Mouse (Mus musculus): ENCODE measurements around the gene Phlpp2. TPM values are rescaled to one million over a fixed set of nuclear protein-coding genes. Genes with fewer than 3 reads are reported as not detected.
"Not testable (repeated sequence)": the region's sequence is repeated elsewhere in the genome, so short reads cannot be mapped to it uniquely, and the experiment has no call there.

Gene Phlpp2
- polyA plus RNA-seq, 1 experiment, result 3.0 TPM

GRCm38 (mm10) chr8:109866690-109867089 lies 1.7 kb upstream of the Phlpp2 start:
- Histone ChIP-seq H3K79me3 (ENCODE audit: low read depth) (peaks cover 7% of the 10 kb centered on the region), H3K27me3 (ENCODE audit: control insufficient read depth, insufficient read depth, insufficient read length) (no peaks in the 10 kb centered on the region), H3K36me3 (ENCODE audit: control insufficient read depth, insufficient read depth) (peaks cover 15% of the 10 kb centered on the region), H3K79me2 (ENCODE audit: control insufficient read depth, insufficient read depth) (peaks cover 27% of the 10 kb centered on the region), H3ac (ENCODE audit: control insufficient read depth, insufficient read length, low read depth) (no peak overlapping the region), H3K4me3 (ENCODE audit: insufficient read depth, poor library complexity, severe bottlenecking) (no peak overlapping the region)
- TF ChIP-seq MAX (IDR thresholded peaks at IDR 0.05) (no peak), USF1 (IDR thresholded peaks at IDR 0.05; ENCODE audit: low read depth) (no peak), CTCF (IDR thresholded peaks at IDR 0.05; ENCODE audit: control insufficient read depth, insufficient read depth, insufficient read length) (no peak), MYOD1 (IDR thresholded peaks at IDR 0.05; ENCODE audit: control insufficient read depth, insufficient read length, low read depth) (no peak), MYOG (IDR thresholded peaks at IDR 0.05; ENCODE audit: control insufficient read depth, extremely low read depth, insufficient read length) (no peak), CEBPB (IDR thresholded peaks at IDR 0.05; ENCODE audit: low read depth) (no peak), FOSL1 (IDR thresholded peaks at IDR 0.05; ENCODE audit: insufficient read depth, low read length, poor library complexity, severe bottlenecking) (no peak)

- TF ChIP-seq CTCF (IDR thresholded peaks at IDR 0.05; ENCODE audit: control insufficient read depth, insufficient read depth, insufficient read length) (no peak), MAX (IDR thresholded peaks at IDR 0.05) (no peak)
Observed at GRCm38 (mm10) chr8:109868680-109869361, 479 bp downstream of the Phlpp2 start.

GRCm38 (mm10) chr8:109871056-109871455 lies 2.7 kb downstream of the Phlpp2 start:
- H3K4me3 ChIP-seq (ENCODE audit: insufficient read depth, poor library complexity, severe bottlenecking), result no peak overlapping the region
- H3K27me3 ChIP-seq (ENCODE audit: control insufficient read depth, insufficient read depth, insufficient read length), result no peaks in the 10 kb centered on the region
- peaks cover 66% of the 10 kb centered on the region for H3K79me2 ChIP-seq (ENCODE audit: control insufficient read depth, insufficient read depth)
- H3K36me3 ChIP-seq (ENCODE audit: control insufficient read depth, insufficient read depth), result no peaks in the 10 kb centered on the region
- no peak for TF ChIP-seq FOSL1 (IDR thresholded peaks at IDR 0.05; ENCODE audit: insufficient read depth, low read length, poor library complexity, severe bottlenecking)
- no peak for TF ChIP-seq MYOG (IDR thresholded peaks at IDR 0.05; ENCODE audit: control insufficient read depth, extremely low read depth, insufficient read length)
- TF ChIP-seq CTCF (IDR thresholded peaks at IDR 0.05; ENCODE audit: control insufficient read depth, insufficient read depth, insufficient read length), result no peak
- no peak for TF ChIP-seq CEBPB (IDR thresholded peaks at IDR 0.05; ENCODE audit: low read depth)
- TF ChIP-seq MAX (IDR thresholded peaks at IDR 0.05), result no peak
- TF ChIP-seq USF1 (IDR thresholded peaks at IDR 0.05; ENCODE audit: low read depth), result no peak
- TF ChIP-seq MYOD1 (IDR thresholded peaks at IDR 0.05; ENCODE audit: control insufficient read depth, insufficient read length, low read depth), result no peak
- H3ac ChIP-seq (ENCODE audit: control insufficient read depth, insufficient read length, low read depth), result no peak overlapping the region
- peaks cover 30% of the 10 kb centered on the region for H3K79me3 ChIP-seq (ENCODE audit: low read depth)

More at GRCm38 (mm10) chr8:109868680-109869361, 479 bp downstream of the Phlpp2 start:
- Histone ChIP-seq H3K79me3 (ENCODE audit: low read depth) (peaks cover 18% of the 10 kb centered on the region), H3K79me2 (ENCODE audit: control insufficient read depth, insufficient read depth) (peaks cover 48% of the 10 kb centered on the region), H3K4me3 (ENCODE audit: insufficient read depth, poor library complexity, severe bottlenecking) (peak overlapping the region; percentile 72), H3K27me3 (ENCODE audit: control insufficient read depth, insufficient read depth, insufficient read length) (no peaks in the 10 kb centered on the region), H3K36me3 (ENCODE audit: control insufficient read depth, insufficient read depth) (no peaks in the 10 kb centered on the region), H3ac (ENCODE audit: control insufficient read depth, insufficient read length, low read depth) (peak overlapping the region; percentile 90)

GRCm38 (mm10) chr8:109873800-109874199 lies 5.5 kb downstream of the Phlpp2 start:
- H3K79me3 ChIP-seq (ENCODE audit: low read depth), result peaks cover 30% of the 10 kb centered on the region
- not testable (repeated sequence) for H3ac ChIP-seq (ENCODE audit: control insufficient read depth, insufficient read length, low read depth)

GRCm38 (mm10) chr8:109880012-109880662 lies 11.8 kb downstream of the Phlpp2 start:
- H3K79me2 ChIP-seq (ENCODE audit: control insufficient read depth, insufficient read depth), result peaks cover 11% of the 10 kb centered on the region
- no peak overlapping the region for H3K4me3 ChIP-seq (ENCODE audit: insufficient read depth, poor library complexity, severe bottlenecking)
- no peak overlapping the region for H3ac ChIP-seq (ENCODE audit: control insufficient read depth, insufficient read length, low read depth)
- H3K79me3 ChIP-seq (ENCODE audit: low read depth), result peaks cover 10% of the 10 kb centered on the region
- TF ChIP-seq MYOD1 (IDR thresholded peaks at IDR 0.05; ENCODE audit: control insufficient read depth, insufficient read length, low read depth) (no peak), CEBPB (IDR thresholded peaks at IDR 0.05; ENCODE audit: low read depth) (no peak), MAX (IDR thresholded peaks at IDR 0.05) (no peak), USF1 (IDR thresholded peaks at IDR 0.05; ENCODE audit: low read depth) (no peak), CTCF (IDR thresholded peaks at IDR 0.05; ENCODE audit: control insufficient read depth, insufficient read depth, insufficient read length) (no peak), FOSL1 (IDR thresholded peaks at IDR 0.05; ENCODE audit: insufficient read depth, low read length, poor library complexity, severe bottlenecking) (no peak), MYOG (IDR thresholded peaks at IDR 0.05; ENCODE audit: control insufficient read depth, extremely low read depth, insufficient read length) (no peak)
- no peaks in the 10 kb centered on the region for H3K27me3 ChIP-seq (ENCODE audit: control insufficient read depth, insufficient read depth, insufficient read length)
- H3K36me3 ChIP-seq (ENCODE audit: control insufficient read depth, insufficient read depth), result peaks cover 49% of the 10 kb centered on the region

More at GRCm38 (mm10) chr8:109873800-109874199, 5.5 kb downstream of the Phlpp2 start:
- Histone ChIP-seq H3K79me2 (ENCODE audit: control insufficient read depth, insufficient read depth) (peaks cover 68% of the 10 kb centered on the region), H3K36me3 (ENCODE audit: control insufficient read depth, insufficient read depth) (peaks cover 20% of the 10 kb centered on the region)
- not testable (repeated sequence) for H3K27me3 ChIP-seq (ENCODE audit: control insufficient read depth, insufficient read depth, insufficient read length); H3K4me3 ChIP-seq (ENCODE audit: insufficient read depth, poor library complexity, severe bottlenecking)

GRCm38 (mm10) chr8:109885294-109885693 lies 17.0 kb downstream of the Phlpp2 start:
- H3ac ChIP-seq (ENCODE audit: control insufficient read depth, insufficient read length, low read depth), result no peak overlapping the region
- H3K79me3 ChIP-seq (ENCODE audit: low read depth), result peaks cover 6% of the 10 kb centered on the region
- H3K79me2 ChIP-seq (ENCODE audit: control insufficient read depth, insufficient read depth), result peaks cover 8% of the 10 kb centered on the region
- TF ChIP-seq MAX (IDR thresholded peaks at IDR 0.05) (no peak), CEBPB (IDR thresholded peaks at IDR 0.05; ENCODE audit: low read depth) (no peak), USF1 (IDR thresholded peaks at IDR 0.05; ENCODE audit: low read depth) (no peak), MYOD1 (IDR thresholded peaks at IDR 0.05; ENCODE audit: control insufficient read depth, insufficient read length, low read depth) (no peak), CTCF (IDR thresholded peaks at IDR 0.05; ENCODE audit: control insufficient read depth, insufficient read depth, insufficient read length) (no peak), FOSL1 (IDR thresholded peaks at IDR 0.05; ENCODE audit: insufficient read depth, low read length, poor library complexity, severe bottlenecking) (no peak), MYOG (IDR thresholded peaks at IDR 0.05; ENCODE audit: control insufficient read depth, extremely low read depth, insufficient read length) (no peak)
- peaks cover 30% of the 10 kb centered on the region for H3K36me3 ChIP-seq (ENCODE audit: control insufficient read depth, insufficient read depth)
- no peak overlapping the region for H3K4me3 ChIP-seq (ENCODE audit: insufficient read depth, poor library complexity, severe bottlenecking)
- no peaks in the 10 kb centered on the region for H3K27me3 ChIP-seq (ENCODE audit: control insufficient read depth, insufficient read depth, insufficient read length)

Data from C2C12 (cell line).